Mouse (Mus musculus): ENCODE results near the gene Rassf1. TPM values are rescaled to one million over a fixed set of nuclear protein-coding genes. Genes with fewer than 3 reads are reported as not detected.
"Not testable (repeated sequence)": the region's sequence is repeated elsewhere in the genome, so short reads cannot be mapped to it uniquely, and the experiment has no call there.

The Rassf1 gene
- polyA plus RNA-seq, 1 experiment from 2014 or later: 55.3 TPM

DNA sequence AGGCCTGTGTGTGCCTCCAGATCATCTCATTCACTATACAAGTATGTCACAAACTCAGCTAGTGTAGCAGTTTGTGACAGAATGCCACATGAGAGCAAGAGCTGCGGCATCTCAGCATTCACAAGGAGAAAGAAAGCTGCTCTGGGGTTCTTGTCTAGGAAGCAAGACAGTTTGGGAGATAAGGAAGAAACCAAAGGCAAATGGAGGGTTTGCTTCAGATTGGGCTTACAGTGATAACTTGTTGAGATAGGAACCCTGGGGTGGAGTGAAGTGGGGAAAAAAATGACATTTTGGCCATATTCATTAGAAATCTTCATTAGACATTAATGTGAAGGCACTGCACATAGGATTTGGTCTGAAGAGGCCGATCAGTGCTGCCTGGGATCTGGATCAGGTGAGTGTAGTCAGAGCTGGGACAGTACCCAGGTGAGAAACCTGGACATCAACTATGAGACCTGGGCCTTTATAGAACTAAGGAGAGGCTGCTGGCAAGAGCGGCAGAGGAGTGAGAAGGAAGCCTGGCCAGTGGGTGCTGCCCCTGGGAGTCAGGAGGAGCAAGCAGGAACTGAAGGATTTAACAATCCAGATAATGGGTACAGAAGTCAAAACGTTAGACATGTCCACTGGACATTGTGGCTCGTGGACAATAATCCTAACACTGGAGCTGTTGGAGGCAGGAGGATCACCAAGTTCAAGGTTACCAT is 1.5 kb downstream of the Rassf1 start:
- Histone ChIP-seq H3K9me3 (replicated peaks; ENCODE audit: control insufficient read depth, low read length) (no peaks in the 10 kb centered on the region), H3K4me2 (ENCODE audit: low read depth, low read length) (peak overlapping the region; percentile 91), H3K4me3 (ENCODE audit: low read length) (no peak overlapping the region), H3K36me3 (ENCODE audit: control insufficient read depth, insufficient read depth) (peaks cover 7% of the 10 kb centered on the region), H3K4me1 (ENCODE audit: control insufficient read depth, insufficient read depth, low read length) (peaks cover 29% of the 10 kb centered on the region), H3K27me3 (ENCODE audit: control insufficient read depth, insufficient read depth, low read length) (peaks cover 8% of the 10 kb centered on the region), H3K27ac (ENCODE audit: low read length) (no peak overlapping the region), H3K9ac (ENCODE audit: low read length) (no peak overlapping the region)
- no peak for ATAC-seq (replicated peaks; ENCODE audit: extremely low read depth, insufficient read depth, low FRiP score)
- 81% methylated on average over 5 of the region's 5 CpGs for WGBS

GRCm38 (mm10) chr9:107553541-107554318 is 2.4 kb downstream of the Rassf1 start:
- Histone ChIP-seq H3K27ac (ENCODE audit: low read length) (peak overlapping the region; percentile 83), H3K9me3 (replicated peaks; ENCODE audit: control insufficient read depth, low read length) (no peaks in the 10 kb centered on the region), H3K4me3 (ENCODE audit: low read length) (peak overlapping the region; percentile 70), H3K9ac (ENCODE audit: low read length) (peak overlapping the region; percentile 76), H3K27me3 (ENCODE audit: control insufficient read depth, insufficient read depth, low read length) (peaks cover 8% of the 10 kb centered on the region), H3K4me2 (ENCODE audit: low read depth, low read length) (peak overlapping the region; percentile 91), H3K4me1 (ENCODE audit: control insufficient read depth, insufficient read depth, low read length) (peaks cover 29% of the 10 kb centered on the region), H3K36me3 (ENCODE audit: control insufficient read depth, insufficient read depth) (peaks cover 16% of the 10 kb centered on the region)
- whole genome bisulfite sequencing: 7% methylated on average over 37 of the region's 37 CpGs
- peak; percentile 32 for ATAC-seq (replicated peaks; ENCODE audit: extremely low read depth, insufficient read depth, low FRiP score)

GRCm38 (mm10) chr9:107554319-107554825 is 3.0 kb downstream of the Rassf1 start:
- under 1% methylated on average over 53 of the region's 53 CpGs for WGBS
- ATAC-seq (replicated peaks; ENCODE audit: extremely low read depth, insufficient read depth, low FRiP score): peak; percentile 91

GRCm38 (mm10) chr9:107555031-107555457 is 3.7 kb downstream of the Rassf1 start:
- ATAC-seq (replicated peaks; ENCODE audit: extremely low read depth, insufficient read depth, low FRiP score): peak; percentile 12
- WGBS: under 1% methylated on average over 23 of the region's 23 CpGs
- Histone ChIP-seq H3K9ac (ENCODE audit: low read length) (peak overlapping the region; percentile 96), H3K27ac (ENCODE audit: low read length) (peak overlapping the region; percentile 98), H3K4me2 (ENCODE audit: low read depth, low read length) (peak overlapping the region; percentile 83), H3K4me3 (ENCODE audit: low read length) (peak overlapping the region; percentile 70), H3K36me3 (ENCODE audit: control insufficient read depth, insufficient read depth) (peaks cover 29% of the 10 kb centered on the region), H3K4me1 (ENCODE audit: control insufficient read depth, insufficient read depth, low read length) (peaks cover 29% of the 10 kb centered on the region), H3K9me3 (replicated peaks; ENCODE audit: control insufficient read depth, low read length) (no peaks in the 10 kb centered on the region), H3K27me3 (ENCODE audit: control insufficient read depth, insufficient read depth, low read length) (peaks cover 6% of the 10 kb centered on the region)

More at GRCm38 (mm10) chr9:107554319-107554825, 3.0 kb downstream of the Rassf1 start:
- Histone ChIP-seq H3K27me3 (ENCODE audit: control insufficient read depth, insufficient read depth, low read length) (peaks cover 8% of the 10 kb centered on the region), H3K4me3 (ENCODE audit: low read length) (peak overlapping the region; percentile 70), H3K9ac (ENCODE audit: low read length) (peak overlapping the region; percentile 96), H3K4me2 (ENCODE audit: low read depth, low read length) (peak overlapping the region; percentile 91), H3K36me3 (ENCODE audit: control insufficient read depth, insufficient read depth) (peaks cover 22% of the 10 kb centered on the region), H3K4me1 (ENCODE audit: control insufficient read depth, insufficient read depth, low read length) (peaks cover 29% of the 10 kb centered on the region), H3K27ac (ENCODE audit: low read length) (peak overlapping the region; percentile 98), H3K9me3 (replicated peaks; ENCODE audit: control insufficient read depth, low read length) (no peaks in the 10 kb centered on the region)

DNA sequence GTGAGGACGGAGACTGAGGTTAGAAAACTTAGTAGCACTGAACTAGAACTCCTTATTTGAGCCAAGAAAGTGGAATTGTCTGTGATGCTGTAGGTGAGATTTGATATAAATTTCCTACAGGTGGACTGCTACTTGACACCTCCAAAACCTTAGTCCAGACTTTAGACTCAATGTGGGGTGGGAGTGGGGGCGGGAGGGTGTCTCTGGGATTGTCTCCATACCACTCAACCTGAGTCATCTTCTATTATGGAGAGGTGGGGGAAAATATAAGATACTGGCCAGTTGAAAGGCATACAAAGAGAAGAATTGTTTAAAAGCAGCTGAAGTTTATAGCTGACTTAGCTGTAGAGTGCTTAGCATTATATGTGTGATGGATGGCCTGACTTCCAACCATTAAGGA is 4.3 kb downstream of the Rassf1 start:
- peak overlapping the region; percentile 70 for H3K4me3 ChIP-seq (ENCODE audit: low read length)
- WGBS: 24% methylated on average over 2 of the region's 2 CpGs
- peak overlapping the region; percentile 98 for H3K27ac ChIP-seq (ENCODE audit: low read length)
- peak overlapping the region; percentile 83 for H3K4me2 ChIP-seq (ENCODE audit: low read depth, low read length)
- H3K36me3 ChIP-seq (ENCODE audit: control insufficient read depth, insufficient read depth): peaks cover 35% of the 10 kb centered on the region
- H3K9me3 ChIP-seq (replicated peaks; ENCODE audit: control insufficient read depth, low read length): no peaks in the 10 kb centered on the region
- peaks cover under 1% of the 10 kb centered on the region for H3K27me3 ChIP-seq (ENCODE audit: control insufficient read depth, insufficient read depth, low read length)
- peaks cover 28% of the 10 kb centered on the region for H3K4me1 ChIP-seq (ENCODE audit: control insufficient read depth, insufficient read depth, low read length)
- no peak for ATAC-seq (replicated peaks; ENCODE audit: extremely low read depth, insufficient read depth, low FRiP score)
- H3K9ac ChIP-seq (ENCODE audit: low read length): peak overlapping the region; percentile 96

DNA sequence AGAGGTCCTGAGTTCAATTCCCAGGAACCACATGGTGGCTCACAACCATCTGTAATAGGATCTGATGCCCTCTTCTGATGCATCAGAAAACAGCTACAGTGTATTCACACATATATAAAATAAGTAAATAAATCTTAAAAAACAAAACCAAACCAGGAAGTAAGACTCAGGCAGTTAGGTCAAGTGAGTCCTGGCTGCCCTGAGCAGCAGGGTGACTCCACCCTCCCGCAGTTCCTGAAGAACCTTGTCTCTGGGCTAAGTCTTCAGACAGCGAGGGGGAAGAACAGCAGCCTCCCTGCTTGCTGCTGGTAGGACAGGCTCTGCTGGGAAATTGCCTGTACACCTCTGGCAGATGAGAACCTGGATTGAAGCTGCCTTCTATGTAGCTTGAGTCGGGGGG is 5.0 kb downstream of the Rassf1 start:
- Histone ChIP-seq H3K9me3 (replicated peaks; ENCODE audit: control insufficient read depth, low read length) (no peaks in the 10 kb centered on the region), H3K27me3 (ENCODE audit: control insufficient read depth, insufficient read depth, low read length) (no peaks in the 10 kb centered on the region), H3K9ac (ENCODE audit: low read length) (peak overlapping the region; percentile 96), H3K36me3 (ENCODE audit: control insufficient read depth, insufficient read depth) (peaks cover 39% of the 10 kb centered on the region), H3K4me1 (ENCODE audit: control insufficient read depth, insufficient read depth, low read length) (peaks cover 23% of the 10 kb centered on the region), H3K4me3 (ENCODE audit: low read length) (peak overlapping the region; percentile 70), H3K4me2 (ENCODE audit: low read depth, low read length) (peak overlapping the region; percentile 83), H3K27ac (ENCODE audit: low read length) (no peak overlapping the region)
- no peak for ATAC-seq (replicated peaks; ENCODE audit: extremely low read depth, insufficient read depth, low FRiP score)
- WGBS: 54% methylated on average over 3 of the region's 3 CpGs

DNA sequence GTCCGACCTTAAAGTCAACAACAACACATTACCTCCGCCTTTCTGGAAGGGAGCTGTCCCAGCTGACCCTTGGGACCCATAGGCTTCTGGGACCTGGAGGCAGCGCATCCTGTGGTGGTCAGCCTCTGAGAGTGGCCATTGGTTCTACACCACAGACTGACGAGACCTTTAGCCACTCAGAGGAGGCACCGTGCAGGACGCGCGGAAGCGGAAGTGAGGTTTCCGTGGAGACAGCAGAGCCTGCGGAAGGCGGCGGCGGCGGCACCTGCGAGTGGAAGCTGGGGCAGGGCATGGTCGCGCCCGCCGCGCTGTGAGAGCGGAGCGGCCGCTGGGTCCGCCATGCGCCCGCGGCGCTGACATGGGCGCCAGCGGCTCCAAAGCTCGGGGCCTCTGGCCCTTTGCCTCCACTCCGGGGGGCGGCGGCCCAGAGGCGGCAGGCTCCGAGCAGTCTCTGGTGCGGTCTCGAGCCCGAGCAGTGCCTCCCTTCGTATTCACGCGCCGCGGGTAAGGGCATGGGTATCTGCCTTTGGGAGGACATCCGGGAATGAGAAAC is 11.8 kb downstream of the Rassf1 start, which contains the start of gene Tusc2:
TSS of gene Tusc2 (plus strand) at position 227 of the 553 bp plus-strand sequence.
- Histone ChIP-seq H3K27ac (ENCODE audit: low read length) (peak within 1 kb of the TSS; percentile 71), H3K4me3 (ENCODE audit: low read length) (peak within 1 kb of the TSS; percentile 96), H3K4me2 (ENCODE audit: low read depth, low read length) (peak within 1 kb of the TSS; percentile 88), H3K9me3 (replicated peaks; ENCODE audit: control insufficient read depth, low read length) (no peaks in the 10 kb centered on the region), H3K36me3 (ENCODE audit: control insufficient read depth, insufficient read depth) (peaks cover 37% of the 10 kb centered on the region), H3K9ac (ENCODE audit: low read length) (peak within 1 kb of the TSS; percentile 90), H3K27me3 (ENCODE audit: control insufficient read depth, insufficient read depth, low read length) (no peaks in the 10 kb centered on the region), H3K4me1 (ENCODE audit: control insufficient read depth, insufficient read depth, low read length) (peaks cover 18% of the 10 kb centered on the region)
- ATAC-seq (replicated peaks; ENCODE audit: extremely low read depth, insufficient read depth, low FRiP score): peak; percentile 92
- 0% methylated on average over 44 of the region's 46 CpGs for WGBS

GRCm38 (mm10) chr9:107565556-107565955 is 14.2 kb downstream of the Rassf1 start:
- WGBS: 43% methylated on average over 5 of the region's 5 CpGs
- not testable (repeated sequence) for H3K9me3 ChIP-seq (replicated peaks; ENCODE audit: control insufficient read depth, low read length); H3K27me3 ChIP-seq (ENCODE audit: control insufficient read depth, insufficient read depth, low read length); H3K9ac ChIP-seq (ENCODE audit: low read length); ATAC-seq (replicated peaks; ENCODE audit: extremely low read depth, insufficient read depth, low FRiP score); H3K4me3 ChIP-seq (ENCODE audit: low read length)
- H3K4me2 ChIP-seq (ENCODE audit: low read depth, low read length): peak overlapping the region; percentile 18; the same call in 1 of the 2 replicates
- peak overlapping the region; percentile 9 for H3K27ac ChIP-seq (ENCODE audit: low read length)
- peaks cover 26% of the 10 kb centered on the region for H3K4me1 ChIP-seq (ENCODE audit: control insufficient read depth, insufficient read depth, low read length)
- H3K36me3 ChIP-seq (ENCODE audit: control insufficient read depth, insufficient read depth): peaks cover 14% of the 10 kb centered on the region

Data from heart, embryonic 16.5 days (tissue).